Mouse (Mus musculus) embryo, embryonic 9.5 days (tissue): Measurements from ENCODE around the gene Tmem184b.

Source experiments
- DNase-seq: peaks from one replicate; pipeline ENCODE4 v3.0.0-alpha.2; 2017; ENCODE audit errors: extremely low spot score

Tmem184b gene

GRCm38 (mm10) chr15:79366402-79366801 is 37.0 kb downstream of the Tmem184b start:
- no peak for DNase-seq

- DNase-seq: no peak
Measured at GRCm38 (mm10) chr15:79365068-79365467, 38.3 kb downstream of the Tmem184b start.

- no peak for DNase-seq
Measured at GRCm38 (mm10) chr15:79364120-79364519, 39.2 kb downstream of the Tmem184b start.

GRCm38 (mm10) chr15:79361023-79361422 is 42.3 kb downstream of the Tmem184b start:
- no peak for DNase-seq

- DNase-seq: no peak
Measured at GRCm38 (mm10) chr15:79360371-79360770, 43.0 kb downstream of the Tmem184b start.

GRCm38 (mm10) chr15:79359954-79360353 is 43.4 kb downstream of the Tmem184b start:
- DNase-seq: no peak

- DNase-seq: no peak
Measured at GRCm38 (mm10) chr15:79357974-79358690, 45.2 kb downstream of the Tmem184b start.

GRCm38 (mm10) chr15:79357036-79357911 is 46.1 kb downstream of the Tmem184b start:
- peak; percentile 88 for DNase-seq

- DNase-seq: no peak
Measured at GRCm38 (mm10) chr15:79356481-79356880, 46.9 kb downstream of the Tmem184b start.

GRCm38 (mm10) chr15:79354619-79355018 is 48.8 kb downstream of the Tmem184b start:
- DNase-seq: no peak

GRCm38 (mm10) chr15:79353690-79354305 is 49.6 kb downstream of the Tmem184b start:
- no peak for DNase-seq

- no peak for DNase-seq
Measured at GRCm38 (mm10) chr15:79352479-79352878, 50.9 kb downstream of the Tmem184b start.

GRCm38 (mm10) chr15:79351331-79351767 is 52.0 kb downstream of the Tmem184b start:
- DNase-seq: no peak

GRCm38 (mm10) chr15:79350866-79351265 is 52.5 kb downstream of the Tmem184b start:
- no peak for DNase-seq

GRCm38 (mm10) chr15:79348651-79349050 is 54.7 kb downstream of the Tmem184b start:
- no peak for DNase-seq

GRCm38 (mm10) chr15:79347845-79348506 is 55.4 kb downstream of the Tmem184b start:
- DNase-seq: peak; percentile 78

- peak; percentile 95 for DNase-seq
Measured at GRCm38 (mm10) chr15:79347165-79347844, 56.1 kb downstream of the Tmem184b start.

GRCm38 (mm10) chr15:79346051-79346793 is 57.1 kb downstream of the Tmem184b start, which contains the start of gene Maff:
Gene Maff, plus strand, starts transcription at chr15:79346621.
- DNase-seq: no peak

- no peak for DNase-seq
Measured at GRCm38 (mm10) chr15:79344627-79345026, 58.7 kb downstream of the Tmem184b start.

- no peak for DNase-seq
Measured at GRCm38 (mm10) chr15:79342641-79343337, 60.6 kb downstream of the Tmem184b start.
